Mouse (Mus musculus): ENCODE results near the gene Pex13. TPM values are rescaled to one million over a fixed set of nuclear protein-coding genes. Genes with fewer than 3 reads are reported as not detected.
"Not testable (repeated sequence)": the region's sequence is repeated elsewhere in the genome, so short reads cannot be mapped to it uniquely, and the experiment has no call there.

The Pex13 gene
- polyA plus RNA-seq, 1 experiment from 2014 or later = 38.0 TPM

GRCm38 (mm10) chr11:23632945-23633878 lies 32.5 kb downstream of the Pex13 start, which contains the start of gene 0610010F05Rik:
0610010F05Rik (minus strand) TSS chr11:23633639.
- Histone ChIP-seq H3K27me3 (replicated peaks) (no peaks in the 10 kb centered on the region), H3K27ac (peak within 1 kb of the TSS; percentile 82), H3K9me3 (no peaks in the 10 kb centered on the region), H3K36me3 (no peaks in the 10 kb centered on the region), H3K9ac (peak within 1 kb of the TSS; percentile 94), H3K4me1 (replicated peaks) (peaks cover 2% of the 10 kb centered on the region; the same call in 1 of the 2 replicates), H3K4me2 (replicated peaks) (peak within 1 kb of the TSS; percentile 83), H3K4me3 (replicated peaks) (peak within 1 kb of the TSS; percentile 94)
- ATAC-seq = peak; percentile 99
- WGBS = under 1% methylated on average over 101 of the region's 103 CpGs

GRCm38 (mm10) chr11:23630664-23631063 lies 35.1 kb downstream of the Pex13 start:
- no peak overlapping the region for H3K4me2 ChIP-seq (replicated peaks)

GRCm38 (mm10) chr11:23618995-23619394 lies 46.8 kb downstream of the Pex13 start:
- Histone ChIP-seq H3K27ac (no peak overlapping the region), H3K4me2 (replicated peaks) (no peak overlapping the region), H3K4me1 (replicated peaks) (no peaks in the 10 kb centered on the region), H3K9ac (no peak overlapping the region), H3K9me3 (no peaks in the 10 kb centered on the region), H3K4me3 (replicated peaks) (no peak overlapping the region), H3K36me3 (no peaks in the 10 kb centered on the region), H3K27me3 (replicated peaks) (no peaks in the 10 kb centered on the region)
- 78% methylated on average over 5 of the region's 5 CpGs for WGBS
- ATAC-seq = no peak

More at GRCm38 (mm10) chr11:23630664-23631063, 35.1 kb downstream of the Pex13 start:
- no peaks in the 10 kb centered on the region for H3K27me3 ChIP-seq (replicated peaks)
- ATAC-seq = no peak
- H3K4me3 ChIP-seq (replicated peaks) = no peak overlapping the region
- H3K9me3 ChIP-seq = no peaks in the 10 kb centered on the region
- no peaks in the 10 kb centered on the region for H3K36me3 ChIP-seq
- H3K27ac ChIP-seq = no peak overlapping the region
- peaks cover 2% of the 10 kb centered on the region; the same call in 1 of the 2 replicates for H3K4me1 ChIP-seq (replicated peaks)
- H3K9ac ChIP-seq = no peak overlapping the region

- H3K27me3 ChIP-seq (replicated peaks) = no peaks in the 10 kb centered on the region
- ATAC-seq = no peak
- H3K36me3 ChIP-seq = no peaks in the 10 kb centered on the region
- no peak overlapping the region for H3K27ac ChIP-seq
- 85% methylated on average over 5 of the region's 5 CpGs for WGBS
- no peak overlapping the region for H3K4me3 ChIP-seq (replicated peaks)
- H3K9ac ChIP-seq = no peak overlapping the region
- no peaks in the 10 kb centered on the region for H3K4me1 ChIP-seq (replicated peaks)
- no peak overlapping the region for H3K4me2 ChIP-seq (replicated peaks)
- no peaks in the 10 kb centered on the region for H3K9me3 ChIP-seq
Observed at GRCm38 (mm10) chr11:23614546-23614945, 51.2 kb downstream of the Pex13 start.

GRCm38 (mm10) chr11:23607291-23607690 lies 58.5 kb downstream of the Pex13 start:
- H3K4me3 ChIP-seq (replicated peaks); H3K4me1 ChIP-seq (replicated peaks); H3K9ac ChIP-seq; H3K27me3 ChIP-seq (replicated peaks); ATAC-seq; H3K27ac ChIP-seq; H3K4me2 ChIP-seq (replicated peaks); H3K36me3 ChIP-seq; H3K9me3 ChIP-seq: not testable (repeated sequence)
- WGBS = 78% methylated on average over 6 of the region's 6 CpGs

Other genes starting within 250 kb of the Pex13 start
- gene Ahsa2, start 167.9 kb downstream of the Pex13 start, polyA plus RNA-seq (2015; fragmentation: Nextera tagmentation; extraction: Ambion mirVana) = 62.1 and 68.1 TPM in 2 replicates
- gene 1700093K21Rik, start 144.8 kb downstream of the Pex13 start, polyA plus RNA-seq (2015; fragmentation: Nextera tagmentation; extraction: Ambion mirVana) = not detected in 2 replicates
- 24.6 and 28.4 TPM in 2 replicates for gene 0610010F05Rik, start 32.3 kb downstream of the Pex13 start, polyA plus RNA-seq (2015; fragmentation: Nextera tagmentation; extraction: Ambion mirVana)
- gene Pus10, start 285 bp downstream of the Pex13 start, polyA plus RNA-seq (2015; fragmentation: Nextera tagmentation; extraction: Ambion mirVana) = 20.1 and 24.2 TPM in 2 replicates
- gene Rel, start 105.0 kb upstream of the Pex13 start, polyA plus RNA-seq (2015; fragmentation: Nextera tagmentation; extraction: Ambion mirVana) = 0.73 and 0.80 TPM in 2 replicates
- gene Papolg, start 229.3 kb upstream of the Pex13 start, polyA plus RNA-seq (2015; fragmentation: Nextera tagmentation; extraction: Ambion mirVana) = 10.5 and 12.7 TPM in 2 replicates

Data from intestine, embryonic 15.5 days (tissue).